Mouse (Mus musculus): ENCODE measurements around the gene Tex261.
"Not testable (repeated sequence)": the region's sequence is repeated elsewhere in the genome, so short reads cannot be mapped to it uniquely, and the experiment has no call there.

The Tex261 gene

GRCm38 (mm10) chr6:83775638-83776293 lies at the start of gene Tex261:
Gene Tex261, minus strand, starts transcription at chr6:83775813.
- DNase-seq (ENCODE audit: low read depth, low spot score) = peak; percentile 91
- peaks cover 4% of the 10 kb centered on the region; the same call in 1 of the 2 replicates for H3K36me3 ChIP-seq (ENCODE audit: control insufficient read depth, insufficient read depth, low read length, poor library complexity, severe bottlenecking)

DNA sequence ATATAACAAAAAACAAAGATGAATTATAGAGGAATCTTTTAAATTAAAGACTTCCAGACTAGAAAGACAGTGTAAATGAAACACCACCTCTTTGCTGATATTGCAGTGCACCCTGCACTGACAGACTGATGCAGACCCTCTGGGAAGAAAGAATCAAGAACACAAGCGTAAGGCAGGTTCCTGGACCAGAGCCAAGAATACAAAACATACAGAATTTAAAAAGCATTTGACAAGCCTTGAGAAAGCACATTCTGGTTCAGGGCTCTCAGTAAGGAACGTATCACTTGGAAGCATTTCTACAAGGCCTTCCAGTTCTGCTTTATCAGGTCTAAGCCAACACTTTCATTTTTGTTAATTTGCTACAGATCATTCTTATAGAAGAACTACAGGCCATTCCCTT lies 46.2 kb upstream of the Tex261 start:
- Histone ChIP-seq H3K27me3 (ENCODE audit: control insufficient read depth, insufficient read depth, low read length, poor library complexity, severe bottlenecking) (no peaks in the 10 kb centered on the region), H3K36me3 (ENCODE audit: control insufficient read depth, insufficient read depth, low read length, poor library complexity, severe bottlenecking) (0 out of 2 replicates have a peak, but pooled peaks cover 2% of the 10 kb centered on the region)
- no peak for DNase-seq (ENCODE audit: low read depth, low spot score)

More at GRCm38 (mm10) chr6:83775638-83776293, at the start of gene Tex261:
- H3K27me3 ChIP-seq (ENCODE audit: control insufficient read depth, insufficient read depth, low read length, poor library complexity, severe bottlenecking) = no peaks in the 10 kb centered on the region

DNA sequence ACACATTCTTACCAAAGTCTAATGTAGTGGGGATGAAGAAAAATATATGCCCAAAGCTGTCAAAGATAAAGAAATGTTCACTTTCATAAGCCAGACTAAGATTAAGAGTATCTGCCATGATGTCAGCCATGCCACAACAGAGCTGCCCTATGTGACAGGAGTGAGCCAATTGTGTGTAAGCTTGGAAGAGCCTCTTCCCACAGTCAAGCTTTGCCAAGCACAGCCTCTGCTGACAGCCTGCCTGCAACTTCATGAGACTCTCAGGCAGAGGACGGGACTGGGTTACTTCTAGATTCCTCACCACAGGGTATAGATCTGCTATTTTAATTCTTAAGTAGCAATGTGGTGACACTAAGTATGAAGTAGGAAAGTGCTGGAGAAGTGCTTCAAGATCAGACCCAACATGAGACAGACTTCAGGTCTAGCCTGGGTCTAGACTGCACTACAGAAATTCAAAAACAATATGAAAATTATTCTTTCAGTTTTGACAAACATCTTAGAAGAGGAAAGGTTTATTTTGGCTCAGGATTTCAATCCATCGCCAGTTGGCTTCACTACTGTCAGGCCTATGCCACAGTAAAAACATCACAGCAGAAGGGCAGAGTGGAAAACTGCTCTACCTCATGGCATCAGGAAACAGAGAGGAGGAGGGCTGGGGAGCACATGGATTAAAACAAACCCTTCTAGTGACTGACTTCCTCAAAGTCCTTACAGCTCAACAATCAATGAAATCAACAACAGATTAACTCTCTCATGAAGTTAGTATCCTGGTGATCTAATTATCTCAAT lies 45.3 kb upstream of the Tex261 start:
- Histone ChIP-seq H3K27me3 (ENCODE audit: control insufficient read depth, insufficient read depth, low read length, poor library complexity, severe bottlenecking) (no peaks in the 10 kb centered on the region), H3K36me3 (ENCODE audit: control insufficient read depth, insufficient read depth, low read length, poor library complexity, severe bottlenecking) (0 out of 2 replicates have a peak, but pooled peaks cover 2% of the 10 kb centered on the region)
- no peak for DNase-seq (ENCODE audit: low read depth, low spot score)

DNA sequence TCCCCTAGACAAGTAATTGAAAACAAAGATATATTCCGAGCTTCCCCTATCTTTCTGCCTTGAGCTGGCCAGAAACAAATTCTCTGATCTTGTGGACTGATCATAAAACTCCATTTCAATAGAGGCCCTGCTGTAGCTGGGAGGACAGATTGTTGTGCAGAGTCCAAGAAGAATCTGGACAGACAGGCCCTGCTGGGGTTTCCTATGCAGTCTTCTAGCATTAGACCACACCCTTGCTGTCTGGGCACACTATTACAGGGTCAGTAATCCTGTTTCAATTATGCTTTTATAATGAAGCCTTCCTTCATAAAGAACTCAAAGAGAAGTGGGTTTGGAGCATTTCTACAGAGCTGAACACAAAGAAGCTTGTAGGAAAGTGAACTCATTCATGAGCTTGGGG lies 43.4 kb upstream of the Tex261 start:
- Histone ChIP-seq H3K27me3 (ENCODE audit: control insufficient read depth, insufficient read depth, low read length, poor library complexity, severe bottlenecking) (no peaks in the 10 kb centered on the region), H3K36me3 (ENCODE audit: control insufficient read depth, insufficient read depth, low read length, poor library complexity, severe bottlenecking) (no peaks in the 10 kb centered on the region)
- no peak for DNase-seq (ENCODE audit: low read depth, low spot score)

DNA sequence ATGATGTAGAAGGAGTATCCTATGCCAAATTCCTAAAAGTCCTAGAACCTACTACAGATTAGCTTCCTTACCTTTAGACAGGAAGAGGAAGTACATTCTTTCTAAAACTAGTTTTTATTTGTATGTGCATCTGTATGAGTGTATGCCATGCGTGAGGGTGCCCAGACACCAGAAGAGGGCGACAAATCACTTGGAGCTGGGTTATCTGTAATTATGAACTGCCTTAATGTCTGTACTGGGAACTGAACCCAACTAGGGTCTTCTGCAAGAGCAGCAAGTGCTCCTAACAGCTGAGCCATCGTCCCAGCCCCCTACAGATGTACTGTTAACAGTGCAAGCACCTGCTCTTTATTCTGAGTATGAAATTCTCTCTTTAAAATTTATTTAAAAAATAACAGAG lies 40.2 kb upstream of the Tex261 start:
- H3K27me3 ChIP-seq (ENCODE audit: control insufficient read depth, insufficient read depth, low read length, poor library complexity, severe bottlenecking) = no peaks in the 10 kb centered on the region
- H3K36me3 ChIP-seq (ENCODE audit: control insufficient read depth, insufficient read depth, low read length, poor library complexity, severe bottlenecking) = peaks cover 2% of the 10 kb centered on the region; the same call in 1 of the 2 replicates
- DNase-seq (ENCODE audit: low read depth, low spot score) = peak; percentile 16

- DNase-seq (ENCODE audit: low read depth, low spot score) = no peak
These were observed 27.2 kb upstream of the Tex261 start for GRCm38 (mm10) chr6:83802846-83803245.

DNA sequence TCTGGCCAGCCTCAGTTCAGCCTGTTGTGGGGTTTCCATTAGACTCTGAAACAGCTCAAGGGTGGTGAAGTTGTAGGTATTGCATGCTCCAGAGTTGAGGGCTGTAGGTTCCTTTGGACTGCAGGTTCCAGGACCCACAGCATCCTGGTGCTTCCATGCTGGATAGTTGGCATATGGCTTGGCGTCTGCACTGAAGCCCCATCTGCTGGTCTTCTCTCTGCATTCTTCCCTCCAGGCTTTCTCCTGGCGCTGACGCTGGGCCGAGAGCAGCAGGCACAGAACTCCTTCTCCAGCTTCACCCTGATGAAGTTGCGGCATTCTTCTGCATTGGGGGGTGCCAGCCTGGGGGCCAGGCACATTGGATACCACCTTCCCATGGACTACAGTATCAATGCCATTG lies 26.4 kb upstream of the Tex261 start:
- DNase-seq (ENCODE audit: low read depth, low spot score) = no peak
- Histone ChIP-seq H3K36me3 (ENCODE audit: control insufficient read depth, insufficient read depth, low read length, poor library complexity, severe bottlenecking) (peaks cover 2% of the 10 kb centered on the region; the same call in 1 of the 2 replicates), H3K27me3 (ENCODE audit: control insufficient read depth, insufficient read depth, low read length, poor library complexity, severe bottlenecking) (no peaks in the 10 kb centered on the region)

More at GRCm38 (mm10) chr6:83802846-83803245, 27.2 kb upstream of the Tex261 start:
- no peaks in the 10 kb centered on the region for H3K27me3 ChIP-seq (ENCODE audit: control insufficient read depth, insufficient read depth, low read length, poor library complexity, severe bottlenecking)
- H3K36me3 ChIP-seq (ENCODE audit: control insufficient read depth, insufficient read depth, low read length, poor library complexity, severe bottlenecking) = peaks cover 6% of the 10 kb centered on the region

GRCm38 (mm10) chr6:83796686-83797085 lies 21.1 kb upstream of the Tex261 start:
- Histone ChIP-seq H3K36me3 (ENCODE audit: control insufficient read depth, insufficient read depth, low read length, poor library complexity, severe bottlenecking) (0 out of 2 replicates have a peak, but pooled peaks cover 2% of the 10 kb centered on the region), H3K27me3 (ENCODE audit: control insufficient read depth, insufficient read depth, low read length, poor library complexity, severe bottlenecking) (no peaks in the 10 kb centered on the region)
- no peak for DNase-seq (ENCODE audit: low read depth, low spot score)

GRCm38 (mm10) chr6:83795492-83795900 lies 19.9 kb upstream of the Tex261 start:
- DNase-seq (ENCODE audit: low read depth, low spot score) = peak; percentile 53
- Histone ChIP-seq H3K36me3 (ENCODE audit: control insufficient read depth, insufficient read depth, low read length, poor library complexity, severe bottlenecking) (no peaks in the 10 kb centered on the region), H3K27me3 (ENCODE audit: control insufficient read depth, insufficient read depth, low read length, poor library complexity, severe bottlenecking) (no peaks in the 10 kb centered on the region)

DNA sequence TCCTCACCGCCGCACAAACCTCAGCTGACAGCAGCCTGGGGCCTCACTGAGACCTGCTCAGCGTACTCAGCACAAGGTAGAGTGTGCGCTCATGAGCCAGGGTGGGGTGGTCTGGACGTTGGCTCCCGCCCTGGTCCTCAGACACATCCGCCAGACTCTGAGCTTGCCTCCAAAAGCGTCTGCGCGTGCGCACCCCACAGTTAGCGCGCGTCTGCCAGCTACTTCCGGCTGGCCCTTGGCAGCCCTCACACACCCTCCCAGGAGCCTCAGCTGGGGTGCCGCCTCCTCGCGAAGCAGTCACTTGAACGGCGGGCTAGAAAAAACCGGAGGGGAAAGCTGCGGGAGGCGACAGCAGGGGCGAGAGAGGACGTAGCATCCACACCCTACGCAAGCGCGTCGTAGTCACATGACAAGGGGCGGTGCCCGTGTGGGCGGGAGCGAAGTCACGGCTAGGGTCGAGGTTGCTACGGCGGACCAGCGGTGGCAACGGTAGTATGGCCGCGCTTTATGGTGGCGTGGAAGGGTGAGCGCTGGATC lies 19.2 kb upstream of the Tex261 start, which contains the start of gene Nagk:
Gene Nagk, plus strand, starts transcription at position 223 of the 537 bp plus-strand sequence.
- DNase-seq (ENCODE audit: low read depth, low spot score) = peak; percentile 97
- Histone ChIP-seq H3K36me3 (ENCODE audit: control insufficient read depth, insufficient read depth, low read length, poor library complexity, severe bottlenecking) (no peaks in the 10 kb centered on the region), H3K27me3 (ENCODE audit: control insufficient read depth, insufficient read depth, low read length, poor library complexity, severe bottlenecking) (no peaks in the 10 kb centered on the region)

DNA sequence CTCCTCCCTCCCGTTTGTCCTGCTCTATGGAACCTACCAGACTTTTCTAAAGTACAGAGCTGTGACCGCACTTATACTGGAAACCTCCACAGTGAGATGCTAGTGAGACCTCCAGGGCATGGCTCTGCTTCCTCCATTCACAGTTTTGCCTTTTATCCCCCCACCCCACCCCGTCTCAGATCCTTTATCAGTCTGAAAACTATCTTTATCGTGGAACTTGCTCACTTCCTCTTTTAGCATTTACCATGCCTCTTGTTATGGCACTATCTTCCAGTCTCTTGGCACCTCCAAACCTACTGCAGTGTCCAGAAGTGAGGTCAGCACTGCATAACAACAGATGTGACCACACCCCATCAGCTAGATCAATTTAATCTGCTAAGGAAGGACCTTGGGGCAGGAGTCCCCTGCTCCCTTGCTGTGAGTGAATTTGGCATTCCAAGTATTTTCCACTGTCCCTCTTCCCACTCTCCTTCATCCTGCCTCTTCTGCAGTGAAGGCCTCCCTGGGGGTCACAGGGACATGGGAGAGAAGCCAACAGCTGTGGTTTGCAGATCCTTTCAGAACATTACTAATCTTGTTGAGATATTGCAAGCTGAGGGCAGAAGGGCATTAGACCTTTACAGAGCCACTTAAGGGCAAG lies 15.8 kb upstream of the Tex261 start:
- Histone ChIP-seq H3K27me3 (ENCODE audit: control insufficient read depth, insufficient read depth, low read length, poor library complexity, severe bottlenecking) (no peaks in the 10 kb centered on the region), H3K36me3 (ENCODE audit: control insufficient read depth, insufficient read depth, low read length, poor library complexity, severe bottlenecking) (no peaks in the 10 kb centered on the region)
- DNase-seq (ENCODE audit: low read depth, low spot score) = peak; percentile 31

- not testable (repeated sequence) for H3K27me3 ChIP-seq (ENCODE audit: control insufficient read depth, insufficient read depth, low read length, poor library complexity, severe bottlenecking); H3K36me3 ChIP-seq (ENCODE audit: control insufficient read depth, insufficient read depth, low read length, poor library complexity, severe bottlenecking)
- DNase-seq (ENCODE audit: low read depth, low spot score) = peak; percentile 12
These were observed 14.9 kb upstream of the Tex261 start for GRCm38 (mm10) chr6:83790533-83790932.

- H3K27me3 ChIP-seq (ENCODE audit: control insufficient read depth, insufficient read depth, low read length, poor library complexity, severe bottlenecking) = no peaks in the 10 kb centered on the region
- H3K36me3 ChIP-seq (ENCODE audit: control insufficient read depth, insufficient read depth, low read length, poor library complexity, severe bottlenecking) = no peaks in the 10 kb centered on the region
- DNase-seq (ENCODE audit: low read depth, low spot score) = no peak
These were observed 12.9 kb upstream of the Tex261 start for GRCm38 (mm10) chr6:83788554-83788953.

DNA sequence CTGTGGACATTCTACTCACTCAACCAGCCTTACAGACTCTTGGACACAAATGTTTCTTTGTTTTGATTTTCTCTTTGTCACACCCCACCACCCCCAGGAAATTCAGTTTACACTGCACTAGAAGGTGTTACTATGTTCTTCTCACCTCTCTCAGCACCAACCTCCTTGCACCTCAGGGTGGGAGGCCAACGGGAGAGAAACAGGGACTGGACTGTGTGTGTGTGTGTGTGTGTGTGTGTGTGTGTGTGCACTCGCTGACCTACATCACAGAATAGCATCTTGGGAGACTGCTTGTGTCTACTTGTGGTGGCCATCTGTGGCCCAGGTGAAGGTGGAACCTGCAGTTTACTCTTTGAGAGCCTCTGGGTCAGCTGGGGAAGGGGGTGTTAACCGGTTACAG lies 10.8 kb upstream of the Tex261 start:
- H3K36me3 ChIP-seq (ENCODE audit: control insufficient read depth, insufficient read depth, low read length, poor library complexity, severe bottlenecking) = no peaks in the 10 kb centered on the region
- no peak for DNase-seq (ENCODE audit: low read depth, low spot score)
- H3K27me3 ChIP-seq (ENCODE audit: control insufficient read depth, insufficient read depth, low read length, poor library complexity, severe bottlenecking) = no peaks in the 10 kb centered on the region
